Mouse (Mus musculus): Measurements from ENCODE around the gene Vps13d.

Vps13d gene

DNA sequence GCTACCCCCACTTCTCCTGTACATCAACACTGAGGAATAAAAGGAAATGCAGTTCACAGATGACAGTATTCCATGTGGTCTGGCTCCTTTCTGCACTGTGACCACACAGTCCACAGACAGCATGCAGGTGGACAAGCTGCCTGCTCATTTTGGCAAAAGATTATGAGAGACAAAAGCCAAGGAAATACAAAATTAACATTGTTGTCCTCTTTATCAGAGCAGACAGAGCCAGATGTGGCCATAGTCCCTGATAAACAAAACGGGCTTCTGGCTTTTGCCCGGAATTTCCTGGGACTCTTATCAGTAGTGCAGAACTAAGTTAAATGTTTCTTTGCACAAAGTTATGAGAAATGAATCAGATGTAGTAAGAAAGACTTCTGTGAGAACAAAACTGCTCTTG lies 161.4 kb downstream of the Vps13d start:
- no peak for DNase-seq

DNA sequence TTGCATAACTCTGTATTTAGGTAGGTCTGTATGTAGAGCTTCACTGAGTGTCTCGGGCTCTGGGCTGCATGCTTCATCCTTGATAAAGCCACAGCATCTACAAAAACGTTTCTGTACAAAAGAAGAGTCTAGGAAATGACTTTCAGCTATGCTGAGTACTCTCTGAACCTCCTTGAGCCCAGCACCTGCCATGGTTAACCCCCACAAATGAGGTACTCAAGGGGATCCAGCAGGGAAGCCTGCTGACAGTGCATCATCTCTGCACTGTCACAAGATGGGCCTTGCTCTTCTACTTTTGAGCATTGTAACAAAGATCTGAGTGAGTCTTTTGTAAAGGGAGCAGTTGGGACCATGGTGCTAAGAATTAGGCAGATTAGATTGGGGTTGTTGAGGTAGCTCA lies 162.2 kb downstream of the Vps13d start:
- no peak for DNase-seq

DNA sequence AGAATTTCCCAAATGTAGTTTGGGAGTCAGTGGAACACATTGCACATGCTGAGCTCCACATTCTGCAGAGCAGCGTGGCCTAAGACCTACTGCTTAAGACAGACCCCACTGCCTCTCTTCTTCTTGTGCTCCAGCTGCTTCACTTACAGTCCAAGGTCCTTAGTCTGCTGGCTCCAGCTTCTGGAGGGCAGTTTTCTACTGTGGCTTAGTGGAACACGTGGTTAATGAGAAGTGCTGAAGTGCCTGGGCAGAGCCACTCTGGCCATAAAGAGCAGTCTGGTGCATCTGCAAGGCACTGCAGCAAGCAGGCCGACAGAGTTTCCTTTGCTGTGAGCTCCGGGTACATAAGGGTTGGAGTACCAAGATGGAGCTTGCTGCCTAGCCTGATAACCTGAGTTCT lies 163.3 kb downstream of the Vps13d start:
- DNase-seq = no peak

DNA sequence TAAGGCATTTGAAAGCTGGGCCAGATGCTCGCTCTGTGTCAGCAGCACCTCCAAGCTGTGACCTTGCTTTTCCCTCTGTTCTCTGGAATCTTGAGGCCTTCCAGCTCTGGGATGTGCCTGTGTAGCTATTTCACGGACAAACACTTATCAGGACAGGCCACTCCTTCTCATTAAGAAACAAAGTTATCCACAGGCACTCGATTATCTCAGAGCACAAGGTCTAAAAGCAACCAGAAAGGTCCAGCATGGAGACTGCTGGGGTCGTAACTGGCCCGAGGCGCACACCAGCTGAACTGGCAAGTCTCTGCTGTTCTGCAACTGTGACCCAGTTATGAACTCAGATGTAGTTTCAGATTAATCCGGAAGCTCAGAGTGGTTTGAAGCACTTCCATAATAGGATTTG lies 168.4 kb downstream of the Vps13d start:
- DNase-seq = peak; percentile 17

DNA sequence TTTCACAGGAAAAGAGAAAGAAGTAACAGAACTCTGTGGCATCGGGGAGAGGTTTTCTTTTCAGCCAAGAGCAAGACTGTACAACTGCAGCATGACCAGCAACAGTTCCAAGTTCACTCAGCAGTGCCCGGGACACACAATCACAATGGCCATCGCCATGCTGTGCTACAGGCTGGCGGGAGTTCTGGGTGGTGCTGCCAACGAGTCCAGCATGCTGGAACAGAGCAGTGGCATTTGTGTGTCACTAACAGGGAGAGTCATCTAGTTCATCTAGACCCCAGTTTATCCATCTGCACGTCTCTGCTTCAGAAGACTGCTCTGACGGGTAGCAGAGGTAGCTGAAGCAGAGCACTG lies 169.4 kb downstream of the Vps13d start:
- DNase-seq = peak; percentile 81

DNA sequence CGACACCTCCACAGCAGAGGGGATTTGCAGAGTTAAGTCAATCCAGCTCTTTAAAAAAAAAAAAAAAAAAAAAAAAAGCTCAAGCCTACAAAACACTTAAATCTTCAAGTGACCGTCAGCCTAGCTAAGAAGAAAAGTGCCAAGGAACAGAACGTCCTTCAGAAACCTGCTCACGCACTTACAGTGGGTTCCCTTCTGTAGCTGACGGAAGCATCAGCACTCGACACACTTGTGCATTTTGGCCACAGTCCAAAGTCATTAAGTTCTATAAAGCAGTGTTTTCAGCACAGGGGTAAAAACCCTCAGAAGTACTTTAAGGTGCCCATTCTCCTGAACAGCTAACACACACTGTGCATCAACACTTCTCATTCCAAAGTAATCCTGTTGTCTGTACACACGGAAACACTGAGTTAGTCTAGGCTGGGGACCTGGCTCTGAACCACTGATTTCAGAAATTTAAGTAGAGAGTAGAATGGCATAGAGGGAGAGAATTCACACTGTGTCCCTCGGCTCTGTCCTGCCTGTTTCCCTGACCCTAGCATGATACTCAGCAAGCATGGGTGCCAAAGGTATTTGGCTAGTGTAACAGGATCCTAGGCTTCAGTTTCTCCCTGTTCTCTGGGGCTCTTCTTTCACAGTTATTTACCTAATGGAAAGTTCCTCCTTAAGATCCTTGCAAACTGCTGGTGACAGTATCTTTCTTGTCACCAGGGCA lies 170.0 kb downstream of the Vps13d start:
- peak; percentile 33 for DNase-seq

DNA sequence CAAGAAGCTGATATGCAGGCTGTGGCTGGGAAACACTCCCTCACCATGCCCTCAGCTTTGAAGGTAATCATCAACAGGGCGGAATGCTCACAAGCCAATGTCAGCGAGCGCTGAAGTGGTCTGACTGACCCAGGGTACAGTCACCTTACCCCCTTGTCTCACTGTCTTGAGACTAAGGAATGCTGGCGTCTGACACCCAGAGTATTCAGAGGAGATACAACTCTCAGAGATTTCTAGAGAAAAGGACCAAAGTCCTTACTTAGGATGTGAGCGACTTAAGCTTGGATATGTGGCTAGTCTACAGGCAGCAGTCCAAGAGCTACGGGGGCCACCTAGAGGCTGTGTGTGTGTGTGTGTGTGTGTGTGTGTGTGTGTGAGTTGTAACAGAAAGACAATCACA lies 170.9 kb downstream of the Vps13d start:
- DNase-seq = no peak

DNA sequence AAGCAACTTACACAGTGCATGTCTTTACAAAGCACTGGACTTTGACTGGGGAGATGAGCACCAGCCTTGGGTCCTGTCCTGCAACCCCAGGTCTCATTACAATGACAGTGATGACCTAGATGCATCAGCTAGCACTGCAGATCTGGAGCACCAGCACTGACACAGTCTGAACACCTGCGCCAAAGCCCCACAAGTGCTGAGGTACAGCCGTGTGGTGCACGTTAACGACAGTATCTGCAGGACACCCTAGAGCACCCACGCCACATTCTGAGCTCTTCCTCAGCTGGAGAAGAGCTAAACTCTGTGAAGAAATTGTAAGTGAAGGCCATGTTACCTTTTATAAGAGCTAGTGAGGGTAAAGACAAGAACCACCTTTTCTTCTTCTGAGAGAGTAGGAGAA lies 172.0 kb downstream of the Vps13d start:
- no peak for DNase-seq

DNA sequence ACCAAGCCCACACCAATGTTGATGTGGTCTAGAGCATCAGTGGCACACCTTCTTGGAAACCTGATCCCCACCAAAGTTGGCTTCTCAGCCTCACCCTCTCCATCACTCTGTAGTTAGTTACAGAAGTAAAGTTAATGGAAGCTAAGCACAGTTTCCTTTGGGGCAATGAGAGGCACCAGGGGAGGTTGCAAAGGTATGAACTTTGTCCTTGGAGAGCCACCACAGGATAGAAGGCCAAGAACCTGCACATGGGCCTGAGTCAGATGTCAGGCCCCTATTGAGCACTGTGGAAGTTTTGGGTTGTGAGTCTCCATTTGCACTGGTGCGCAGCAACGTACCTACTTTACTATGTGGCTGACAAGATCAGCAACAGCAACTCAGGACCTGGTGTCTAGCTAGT lies 172.6 kb downstream of the Vps13d start:
- DNase-seq = no peak

DNA sequence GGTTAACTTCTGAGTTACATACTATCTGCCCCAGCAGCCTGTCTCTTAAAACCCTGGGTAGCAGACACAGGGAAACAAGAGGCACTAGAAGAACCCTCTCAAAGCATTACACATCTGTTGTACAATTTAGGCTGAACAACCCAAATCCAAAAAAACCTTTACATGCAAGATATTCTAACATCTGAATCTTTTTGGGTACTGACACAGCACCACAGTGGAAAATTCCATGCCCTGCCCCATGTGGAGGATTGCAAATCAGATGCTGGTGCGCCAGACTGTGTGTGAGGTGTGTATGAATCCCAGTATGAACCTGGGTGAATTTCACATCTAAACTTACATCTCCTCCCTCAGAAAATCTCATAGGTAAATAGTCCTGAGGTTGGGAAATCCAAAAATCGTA lies 174.4 kb downstream of the Vps13d start:
- DNase-seq = no peak

DNA sequence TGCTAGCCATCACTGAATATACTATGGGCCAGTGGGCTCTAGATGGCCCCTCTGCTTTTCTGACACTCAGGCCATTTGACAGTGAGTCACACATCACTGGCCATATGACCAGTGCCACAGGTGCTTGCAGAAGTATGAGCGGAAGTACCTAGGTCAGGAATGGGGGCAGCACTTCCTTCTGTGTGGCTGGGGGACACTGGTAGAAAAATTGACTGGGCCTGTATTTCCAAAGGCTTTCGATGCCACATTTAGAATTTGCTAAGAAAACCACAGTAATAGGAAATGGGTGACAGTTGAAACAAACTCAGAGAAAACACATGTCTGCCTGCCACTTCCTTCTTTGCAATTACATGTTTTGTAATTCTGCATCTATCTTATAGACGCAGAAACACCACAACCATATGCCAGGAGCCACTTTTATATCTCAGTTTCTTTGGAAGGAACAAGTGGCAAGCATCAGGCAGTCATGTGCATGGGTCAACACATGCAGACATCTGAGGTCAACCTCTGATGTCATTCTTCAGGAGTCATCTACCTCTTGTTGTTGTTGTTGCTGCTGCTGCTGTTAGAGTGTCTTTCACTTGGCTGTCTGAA lies 175.6 kb downstream of the Vps13d start:
- DNase-seq = no peak

DNA sequence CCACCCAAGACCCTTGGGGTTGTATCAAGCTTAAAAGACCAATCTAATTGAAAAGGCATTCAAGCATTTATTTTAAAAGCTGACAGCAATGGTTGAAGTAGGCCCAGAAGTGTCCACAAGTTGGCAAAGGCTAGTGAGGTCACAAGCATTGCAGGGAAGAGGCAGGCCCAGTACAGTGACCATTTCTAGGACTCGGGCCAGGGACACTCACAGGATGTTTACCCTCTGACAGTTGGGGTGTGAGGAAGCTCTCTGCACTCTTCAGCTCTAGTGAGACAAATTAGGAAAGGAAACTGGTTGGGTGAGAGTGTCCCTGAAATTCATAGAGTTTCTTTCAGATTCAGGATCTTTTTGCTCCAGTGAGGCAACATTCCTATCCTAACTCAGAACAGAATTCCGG lies 177.1 kb downstream of the Vps13d start:
- no peak for DNase-seq

DNA sequence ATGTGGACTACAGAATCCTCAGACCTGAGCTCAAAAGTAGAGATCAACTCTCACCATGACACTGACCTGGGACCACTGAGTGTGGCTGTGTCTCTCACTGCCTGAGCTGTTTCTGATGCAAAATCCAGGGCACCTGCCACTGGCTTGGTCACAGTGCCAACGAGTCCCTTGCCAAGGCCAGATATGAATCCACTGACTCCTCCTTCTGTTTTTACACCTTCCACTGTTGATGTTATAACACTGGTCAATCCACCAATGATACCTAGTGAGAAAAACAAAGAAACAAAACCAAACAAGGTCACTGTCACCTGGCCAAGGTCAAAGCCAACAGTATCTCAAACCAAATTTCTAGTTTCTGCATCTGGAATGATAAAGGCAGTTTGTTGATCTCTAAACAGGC lies 178.1 kb downstream of the Vps13d start:
- DNase-seq = no peak

DNA sequence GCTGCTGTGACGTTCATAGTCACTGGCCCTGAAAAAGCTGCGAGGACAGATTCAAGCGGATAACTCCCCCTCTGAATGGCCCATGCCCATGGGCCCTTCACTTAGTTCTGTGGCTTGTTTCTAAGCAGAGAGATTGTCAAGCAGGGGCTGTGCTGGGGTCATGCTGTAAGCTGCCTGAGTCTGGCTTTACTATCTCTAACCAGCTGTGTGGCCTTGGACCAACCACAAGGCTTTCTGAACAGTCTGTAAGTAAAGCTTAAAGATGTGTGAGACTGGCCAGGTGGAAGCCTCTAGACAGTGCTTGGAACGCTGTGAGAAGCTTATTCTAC lies 180.2 kb downstream of the Vps13d start:
- DNase-seq = no peak

DNA sequence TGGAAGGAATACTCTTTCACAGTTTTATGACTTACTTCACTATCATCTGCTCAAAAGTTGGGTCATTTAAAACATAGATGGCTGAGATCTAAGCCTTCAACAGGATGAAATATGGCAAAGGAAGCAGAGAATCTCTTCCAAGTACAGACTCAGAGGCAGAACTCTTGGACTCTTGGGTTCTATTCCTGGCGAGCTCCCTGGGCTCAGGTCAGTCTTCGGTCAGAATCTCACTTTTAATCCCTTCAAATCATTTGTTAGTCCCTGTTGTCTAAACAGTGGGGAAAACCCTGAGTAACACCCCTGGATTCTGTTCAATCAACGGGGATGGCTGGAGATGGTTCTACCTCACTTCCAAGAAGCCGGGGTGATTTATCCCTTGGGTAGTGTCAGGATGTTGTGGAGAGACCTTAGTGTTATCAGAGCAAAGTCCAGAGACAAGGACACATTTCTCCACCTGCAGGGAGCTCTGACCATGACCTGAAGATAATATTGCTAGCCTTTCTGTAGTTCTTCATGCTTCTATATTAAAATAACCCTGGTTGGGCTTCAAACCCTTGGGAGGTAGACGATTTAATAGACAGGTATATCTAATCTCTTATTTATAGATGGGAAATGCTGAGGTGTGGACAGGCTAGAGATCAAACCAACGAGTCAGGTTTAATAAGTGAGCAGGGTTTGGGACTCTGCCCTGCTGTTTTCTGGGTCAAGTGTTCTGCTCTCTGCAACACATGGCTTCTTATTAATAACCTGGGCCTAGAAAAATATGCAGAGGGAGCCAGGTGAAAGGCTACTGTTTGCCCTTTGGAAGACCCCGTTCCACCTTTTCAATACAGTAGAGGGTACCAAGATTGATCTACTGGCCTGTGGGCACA lies 180.8 kb downstream of the Vps13d start:
- DNase-seq = no peak

DNA sequence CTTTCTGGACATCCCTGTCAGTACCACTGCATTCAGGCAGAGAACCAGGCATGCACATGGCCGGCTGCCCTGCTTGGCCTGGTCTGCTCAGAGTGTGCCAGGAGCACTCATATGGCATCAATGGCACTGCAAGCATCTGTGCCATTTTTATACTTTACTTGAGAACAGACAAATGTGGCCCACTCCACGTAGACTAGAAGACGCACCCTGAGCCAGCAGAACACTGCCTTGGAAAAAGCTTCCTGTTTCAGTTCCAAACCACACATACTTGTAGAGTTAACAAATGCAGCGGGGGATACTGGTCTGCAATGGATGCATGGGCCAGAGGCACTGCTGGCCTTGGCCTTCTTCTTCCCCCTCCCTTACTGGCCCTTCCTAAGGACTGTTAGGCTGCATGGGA lies 181.6 kb downstream of the Vps13d start:
- DNase-seq = peak; percentile 52

DNA sequence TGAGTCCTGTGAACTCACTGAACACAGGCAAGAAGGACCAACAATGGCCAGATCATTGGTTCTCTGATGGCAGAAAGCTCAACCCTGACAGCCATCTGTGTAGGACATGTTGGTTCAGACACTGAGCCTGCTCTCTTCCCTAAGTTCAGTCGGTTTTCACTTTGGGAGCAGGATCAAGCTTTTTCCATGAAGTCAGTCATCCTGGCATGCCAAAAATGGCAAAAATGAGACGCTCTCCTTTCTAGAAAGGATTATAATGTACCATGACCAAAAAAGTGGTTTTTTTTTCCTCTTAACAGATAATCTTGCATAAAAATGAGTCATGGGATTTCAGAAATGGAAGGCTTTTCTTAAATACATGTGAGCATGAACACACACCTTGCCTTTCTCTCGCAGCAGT lies 183.6 kb downstream of the Vps13d start:
- no peak for DNase-seq

DNA sequence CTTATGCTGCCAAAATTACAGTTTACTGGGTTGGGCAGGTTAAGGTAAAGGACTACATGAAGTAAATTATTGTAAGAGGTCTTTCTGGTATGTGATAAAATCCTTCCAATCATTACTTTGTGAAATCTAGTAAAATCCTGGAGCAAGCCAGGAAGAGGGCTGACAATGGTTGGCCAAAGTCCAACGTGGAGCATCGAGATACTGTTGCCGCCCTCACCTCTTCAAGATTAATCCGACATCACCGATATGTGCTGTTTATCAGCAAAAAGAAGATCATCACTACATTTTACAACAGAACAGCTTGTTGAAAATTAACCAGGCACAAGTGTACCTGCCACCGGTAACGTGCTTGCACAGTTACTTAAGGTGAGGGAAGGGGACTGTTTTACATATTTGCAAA lies 184.9 kb downstream of the Vps13d start:
- no peak for DNase-seq

DNA sequence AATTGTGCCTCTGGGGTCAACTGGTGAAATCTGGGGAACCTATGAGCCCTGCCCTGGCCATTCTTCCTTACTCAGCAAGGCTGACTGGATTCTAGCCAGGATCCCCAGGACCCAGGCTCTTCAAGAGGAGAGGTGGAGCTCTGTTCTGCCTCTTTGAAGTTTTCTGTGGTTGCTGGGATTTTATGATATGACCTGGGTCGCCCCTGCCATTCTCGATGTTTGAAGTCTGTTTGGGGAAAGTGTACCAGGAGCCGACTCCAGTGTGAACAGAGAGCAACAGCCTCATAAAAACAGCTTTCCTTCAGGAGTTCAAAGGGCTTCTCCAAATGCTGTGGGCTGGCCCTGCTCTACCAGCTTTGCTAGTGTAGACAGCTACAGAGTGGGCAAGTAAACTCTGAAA lies 185.4 kb downstream of the Vps13d start:
- DNase-seq = no peak

DNA sequence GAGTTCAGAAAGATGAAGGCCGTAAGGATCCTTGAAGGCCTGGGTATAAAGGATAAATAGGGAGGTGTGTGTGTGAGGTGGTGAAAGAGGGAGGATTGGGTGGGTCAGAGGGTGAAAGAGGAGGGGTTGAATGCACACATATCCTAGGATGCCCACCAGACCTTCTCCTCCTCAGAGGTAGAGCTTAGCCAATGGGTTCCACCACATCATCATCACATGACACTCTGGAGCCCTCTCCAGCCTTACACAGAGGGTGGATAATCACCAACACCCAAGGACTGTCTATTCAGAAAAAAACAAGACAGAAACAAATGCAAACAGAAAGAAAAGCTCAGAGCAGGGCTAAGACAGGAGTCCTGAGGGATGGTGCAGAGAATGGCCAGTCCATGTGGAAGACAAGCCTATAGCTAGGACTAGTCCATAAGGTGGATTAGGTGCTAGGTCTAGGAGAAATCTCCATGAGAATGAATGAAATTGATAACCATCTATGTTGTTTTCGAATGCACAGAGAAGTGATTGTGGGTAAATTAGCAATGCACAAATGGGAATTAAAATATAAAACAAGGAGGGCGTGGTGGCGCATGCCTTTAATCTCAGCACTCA lies 188.8 kb downstream of the Vps13d start:
- DNase-seq = no peak

DNA sequence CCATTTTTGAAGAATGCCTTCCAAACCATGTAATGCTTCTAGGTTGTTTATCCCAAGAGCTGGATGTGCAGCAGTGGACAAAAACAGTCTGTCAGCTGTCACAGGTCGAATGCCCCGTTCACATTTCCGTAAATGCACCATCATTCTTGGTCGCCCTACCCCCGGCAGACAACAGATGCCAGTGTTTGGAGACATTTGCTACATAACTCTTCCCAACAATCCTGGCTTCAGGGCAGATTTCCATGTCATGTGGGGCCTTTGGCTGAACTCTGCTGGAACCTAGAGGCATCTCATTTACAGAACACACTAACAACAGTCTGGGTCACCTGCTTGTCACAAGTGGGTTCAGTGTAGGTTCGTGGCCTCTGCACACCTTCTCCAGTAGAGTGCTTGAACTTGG lies 190.6 kb downstream of the Vps13d start:
- DNase-seq = peak; percentile 46

DNA sequence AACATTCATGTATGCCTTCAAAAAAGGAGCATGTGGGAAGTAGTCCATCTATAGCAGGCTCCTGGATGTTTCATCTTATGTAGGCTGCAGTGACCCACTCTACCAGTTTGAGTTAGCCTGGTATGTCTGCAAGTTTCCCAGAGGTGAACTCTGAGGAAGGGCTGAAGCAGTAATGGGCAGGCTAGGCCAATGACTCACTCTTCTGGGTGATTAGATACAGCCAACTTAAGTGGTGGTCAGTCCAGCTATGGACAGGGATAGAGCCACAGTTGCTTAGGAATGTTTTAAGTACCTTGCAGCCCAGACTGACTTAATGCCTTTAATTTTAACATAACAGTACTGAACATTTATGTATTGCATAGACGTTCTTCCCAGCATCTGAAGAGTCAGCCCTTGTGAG lies 192.1 kb downstream of the Vps13d start:
- no peak for DNase-seq

DNA sequence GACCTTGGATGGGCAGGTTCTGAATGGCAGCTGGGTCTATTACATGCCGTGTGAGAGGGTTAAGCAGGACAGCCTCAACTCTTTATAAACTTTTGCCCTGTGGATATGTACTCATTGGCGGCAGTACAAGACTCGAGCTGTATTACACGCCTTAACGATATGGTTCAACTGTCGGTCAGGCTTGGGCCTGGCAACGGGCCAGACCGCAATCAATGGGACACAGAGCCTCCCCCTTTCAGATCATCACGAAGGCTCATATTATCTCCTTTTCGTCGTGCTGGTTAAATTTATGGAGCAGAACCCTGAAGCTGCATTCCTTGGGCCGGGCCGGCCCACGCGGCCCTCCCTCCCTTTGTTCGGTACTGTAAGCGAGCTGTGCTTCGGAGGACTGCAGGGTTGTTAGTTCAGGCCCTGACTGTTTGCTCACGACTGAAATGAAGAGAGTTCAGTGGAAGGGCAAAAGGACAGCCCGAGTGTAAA lies 194.9 kb downstream of the Vps13d start:
- no peak for DNase-seq

DNA sequence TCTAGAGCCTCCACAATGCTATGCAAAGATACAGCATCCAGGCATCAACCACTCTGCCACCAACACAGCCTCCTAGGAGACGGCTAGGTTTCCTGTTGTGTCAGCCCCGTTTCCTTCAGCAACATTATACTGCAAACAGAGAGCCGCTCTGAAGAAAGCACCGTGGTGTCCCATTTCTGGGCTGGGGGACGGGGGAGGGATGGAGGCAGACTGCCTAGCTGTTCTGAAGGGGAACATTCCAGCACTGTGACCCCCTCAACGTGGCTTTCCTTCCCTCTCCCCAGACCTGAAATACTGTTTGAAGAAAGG lies 195.3 kb downstream of the Vps13d start:
- no peak for DNase-seq
